Mouse (Mus musculus) hematopoietic multipotent progenitor cell, adult 10-12 weeks (in vitro differentiated cells): Measurements from ENCODE around the gene Plekhg5. TPM values are rescaled to one million over a fixed set of nuclear protein-coding genes. Genes with fewer than 3 reads are reported as not detected.

Source experiments
- polyA plus RNA-seq: library from polyadenylated mRNA; stranded (reverse); fragments of >175 nt; gene quantifications from 2 replicates; pipeline ENCODE4 v1.2.3, GENCODE M21; 2012; ENCODE audit warnings: low replicate concordance

The Plekhg5 gene
- polyA plus RNA-seq = 15.3 and 24.9 TPM in 2 replicates

DNA sequence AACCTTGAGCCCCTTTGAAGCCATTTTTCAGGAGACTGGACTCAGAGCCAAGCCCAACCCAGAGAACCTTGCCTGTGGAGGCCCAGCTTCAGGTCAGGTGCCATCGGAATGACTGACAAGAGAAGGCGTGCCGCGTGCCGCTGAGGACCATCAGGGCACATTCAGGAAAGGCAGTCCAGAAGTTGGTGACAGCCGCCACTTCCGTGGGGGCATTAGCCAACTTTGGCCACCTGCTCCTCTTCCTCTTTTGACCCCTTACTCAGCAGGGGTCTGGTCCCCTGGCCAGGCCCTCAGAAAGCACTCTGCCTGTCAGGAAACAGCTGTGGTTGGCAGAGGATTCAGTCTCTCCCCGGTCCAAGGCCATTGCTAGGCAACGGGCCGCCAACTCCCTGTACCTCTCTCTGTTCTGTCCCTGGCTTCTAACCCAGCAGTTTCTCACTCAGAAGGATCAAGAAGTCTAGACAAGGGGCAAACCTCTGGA is at the start of gene Plekhg5:
Gene Plekhg5, plus strand, starts transcription at position 378 of the 481 bp plus-strand sequence.

DNA sequence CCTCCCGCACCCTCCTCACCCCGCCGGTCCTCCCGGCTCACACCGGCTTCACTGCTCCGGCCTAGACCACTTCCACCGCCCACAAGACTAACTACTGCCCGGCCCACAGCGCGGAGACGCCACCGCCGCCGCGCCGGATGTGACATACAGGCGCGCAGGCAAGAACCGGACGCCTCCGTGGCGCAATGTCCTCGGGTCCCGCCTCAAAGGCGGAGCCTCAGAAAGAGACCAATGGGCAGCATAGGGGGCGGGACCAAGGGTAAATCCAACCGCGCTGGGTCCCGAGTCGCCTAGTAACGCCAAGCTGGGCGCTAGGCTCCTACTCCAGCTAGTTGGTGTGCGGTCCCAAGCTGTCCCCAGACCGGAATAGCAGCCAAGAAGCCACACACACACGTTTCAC is 44.8 kb upstream of the Plekhg5 start, which contains the start of gene Zbtb48:
Gene Zbtb48, minus strand, starts transcription at position 148 of the 400 bp plus-strand sequence.

DNA sequence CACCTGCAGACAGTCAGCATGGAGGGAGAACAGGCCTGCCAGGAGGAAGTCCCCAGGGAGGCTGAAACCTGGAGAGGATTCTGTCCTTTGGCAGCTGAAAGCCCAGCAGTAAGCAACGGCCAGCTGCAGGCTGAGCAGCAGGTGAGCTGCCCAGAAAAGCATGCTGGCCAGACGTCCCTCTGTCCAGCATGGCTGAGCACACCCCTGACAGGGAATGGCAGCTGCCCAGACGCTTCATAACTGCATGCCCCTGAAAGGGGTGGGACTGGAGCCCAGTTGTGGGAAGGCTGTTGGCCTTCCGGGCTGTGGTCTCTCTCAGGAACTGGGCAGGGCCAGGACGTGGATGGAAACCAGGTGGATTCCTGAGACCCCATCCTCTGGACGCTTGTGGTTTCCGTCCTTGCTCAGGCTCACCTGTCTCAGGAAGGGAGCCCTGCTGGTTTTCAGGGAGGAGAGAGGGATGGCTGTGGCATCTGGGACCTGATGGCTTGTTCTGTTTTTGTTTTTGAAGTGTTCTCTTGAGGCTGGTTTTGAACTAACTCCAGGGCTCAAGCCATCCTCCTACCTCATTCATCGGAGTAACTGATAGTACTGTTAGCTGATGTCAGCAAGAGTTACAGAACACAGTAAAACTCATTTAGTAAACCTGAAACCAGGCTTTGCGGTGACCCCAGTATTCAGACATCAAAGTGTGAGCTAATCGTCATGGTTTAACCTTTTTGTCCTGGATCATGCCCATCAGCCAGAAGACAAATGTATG is 33.9 kb upstream of the Plekhg5 start, which contains the start of gene Tas1r1:
Gene Tas1r1, minus strand, starts transcription at position 344 of the 760 bp plus-strand sequence.

DNA sequence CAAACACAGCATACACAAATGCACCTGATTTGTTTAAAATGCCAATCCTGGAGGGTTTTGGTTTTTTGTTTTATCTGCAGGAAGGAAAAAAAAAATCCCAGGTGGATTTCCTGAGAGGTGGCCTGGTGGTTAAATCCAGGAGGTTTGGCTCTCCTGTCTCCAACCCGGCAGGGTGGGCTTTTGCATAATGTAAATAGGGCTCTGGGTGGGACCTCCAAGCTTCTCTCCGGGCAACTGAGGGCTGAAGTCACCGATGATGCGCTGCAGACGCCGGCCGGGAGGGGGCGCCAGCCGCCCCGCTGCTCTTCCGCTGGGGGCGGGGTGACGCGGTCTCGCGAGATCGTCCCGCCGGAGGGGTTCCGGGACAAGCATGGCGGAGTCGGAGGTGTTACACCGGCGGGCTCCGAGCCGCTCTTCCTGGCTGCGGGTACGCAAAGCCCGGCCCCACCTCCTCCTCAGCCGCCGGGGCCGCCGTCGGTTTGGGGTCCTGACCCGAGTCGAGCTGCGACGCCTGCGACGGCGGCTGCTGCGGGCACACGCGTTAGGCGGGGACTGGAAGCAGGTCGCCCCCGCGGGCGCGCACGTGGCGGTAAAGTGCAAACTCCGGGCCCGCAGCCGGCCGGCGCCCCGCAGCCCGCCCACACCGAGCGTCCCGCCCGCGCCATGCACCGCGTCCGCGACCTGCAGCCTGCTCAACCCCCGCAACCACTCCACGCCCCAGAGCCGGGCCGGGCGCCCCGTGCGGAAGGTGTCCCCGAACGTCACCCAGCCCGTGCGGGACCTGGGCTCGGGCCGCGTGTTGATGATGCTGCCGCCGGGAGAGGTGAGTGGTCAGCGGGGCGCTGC is 33.1 kb upstream of the Plekhg5 start, which contains the start of gene Nol9:
Gene Nol9, plus strand, starts transcription at position 337 of the 846 bp plus-strand sequence.

DNA sequence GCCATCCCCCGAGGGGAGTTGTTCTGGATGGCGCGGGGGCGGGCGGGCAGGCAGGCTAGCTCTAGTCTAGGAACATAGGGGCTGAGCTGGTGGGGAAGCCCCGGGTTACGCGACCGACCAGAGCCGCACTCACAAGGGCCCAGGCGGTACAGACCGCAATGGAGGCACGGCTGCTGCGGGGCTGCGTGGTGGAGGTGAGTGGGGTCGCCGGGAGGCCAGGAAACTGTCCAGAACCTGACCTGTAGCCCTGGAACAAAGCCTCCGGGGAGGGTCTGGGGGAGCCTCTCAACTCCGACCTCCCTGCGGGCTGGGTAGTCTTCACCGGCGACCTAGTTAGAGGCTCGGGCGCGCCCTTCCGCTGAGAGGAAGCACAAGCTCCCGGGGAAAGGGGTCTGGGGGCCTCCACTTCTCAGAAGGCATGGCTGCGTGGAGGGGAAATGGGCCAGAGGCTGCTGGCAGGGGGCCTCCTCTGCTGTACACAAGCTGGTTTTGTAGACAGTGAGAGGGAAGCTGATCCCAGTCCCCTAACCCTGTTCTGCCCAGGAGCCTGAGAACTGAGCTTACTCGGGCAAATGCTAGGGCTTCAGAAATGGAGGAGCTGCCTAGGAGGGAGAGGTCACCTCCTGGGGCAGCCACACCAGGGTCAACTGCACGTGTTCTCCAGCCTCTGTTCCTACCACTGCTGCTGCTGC is 43.8 kb downstream of the Plekhg5 start, which contains the start of gene Tnfrsf25:
Gene Tnfrsf25, plus strand, starts transcription at position 14 of the 692 bp plus-strand sequence.

DNA sequence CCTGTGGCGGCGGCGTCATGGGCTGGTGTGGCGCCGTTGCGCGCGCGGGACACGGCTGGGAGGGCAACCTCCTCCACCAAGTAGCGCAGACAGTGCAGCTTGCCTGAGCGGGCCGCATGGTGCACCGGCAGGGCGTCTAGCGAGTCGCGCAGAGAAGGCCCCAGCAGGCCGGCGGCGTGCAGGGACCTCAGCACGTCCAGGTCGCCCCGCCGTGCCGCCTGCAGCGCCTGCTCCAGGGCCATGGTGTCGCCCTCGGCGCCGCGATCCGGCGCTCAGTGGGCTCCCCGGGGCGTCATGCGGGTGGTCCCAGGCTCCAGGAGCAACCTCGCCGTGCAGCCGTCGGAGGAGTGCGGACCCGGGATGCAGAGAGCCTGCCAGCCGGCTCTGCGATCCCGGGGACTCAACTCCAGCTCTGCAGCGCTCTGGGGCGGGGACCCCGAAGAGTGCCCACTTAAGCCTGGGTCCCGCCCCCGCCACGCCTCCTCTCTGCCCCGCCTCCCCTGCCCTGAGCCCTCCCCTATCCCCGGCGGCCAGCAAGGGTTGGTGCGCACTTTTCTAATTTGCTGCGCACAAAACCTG is 79.8 kb downstream of the Plekhg5 start, which contains the start of gene Espn:
Gene Espn, minus strand, starts transcription at position 406 of the 579 bp plus-strand sequence.

DNA sequence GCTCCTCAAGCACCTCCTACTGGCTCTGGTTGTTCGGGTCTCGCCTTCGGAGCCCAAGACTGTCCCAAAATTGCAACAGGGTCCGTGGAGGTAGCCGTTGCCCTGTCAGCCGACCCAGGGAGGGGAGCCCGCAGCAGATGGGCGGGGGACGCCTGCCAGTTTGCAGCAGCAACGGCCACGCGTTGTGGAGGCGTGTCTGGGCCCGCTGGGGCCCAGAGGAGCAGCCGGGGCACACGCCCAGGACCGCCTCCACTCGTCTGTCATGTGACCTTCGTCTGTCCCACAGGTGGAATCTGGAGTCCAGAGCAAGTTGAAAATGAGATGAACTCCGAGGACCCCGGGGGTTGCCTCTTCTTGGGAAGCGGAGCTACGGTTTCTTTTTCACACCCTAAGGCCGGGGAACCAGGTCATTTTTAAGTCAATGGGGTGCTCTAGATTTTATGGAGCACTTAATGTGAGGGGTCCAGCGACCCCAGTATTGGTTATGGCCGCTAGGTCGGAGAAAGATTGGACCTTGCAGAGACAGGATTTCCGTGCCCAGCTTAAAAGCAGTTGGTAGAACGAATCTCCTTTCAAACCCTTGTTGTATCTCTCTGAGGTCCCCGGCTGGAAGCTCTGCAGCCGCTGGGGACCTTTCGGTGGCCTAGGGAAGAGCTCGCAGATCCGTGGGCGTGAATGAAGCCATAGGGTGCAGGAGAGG is 86.4 kb downstream of the Plekhg5 start, which contains the start of gene Hes2:
Gene Hes2, plus strand, starts transcription at position 283 of the 700 bp plus-strand sequence.

Other genes with a start within 250 kb of the Plekhg5 start
- gene Camta1, start 210.6 kb upstream of the Plekhg5 start, polyA plus RNA-seq = 6.6 and 8.2 TPM in 2 replicates
- 7.2 and 26.3 TPM in 2 replicates for gene Dnajc11, start 138.8 kb upstream of the Plekhg5 start, polyA plus RNA-seq
- gene Thap3, start 83.5 kb upstream of the Plekhg5 start, polyA plus RNA-seq = 57.0 and 142 TPM in 2 replicates
- gene Phf13, start 76.2 kb upstream of the Plekhg5 start, polyA plus RNA-seq = 6.7 and 13.9 TPM in 2 replicates
- 14.9 and 23.9 TPM in 2 replicates for gene Klhl21, start 63.7 kb upstream of the Plekhg5 start, polyA plus RNA-seq
- 12.0 and 12.3 TPM in 2 replicates for gene Zbtb48, start 44.8 kb upstream of the Plekhg5 start, polyA plus RNA-seq
- gene Tas1r1, start 33.9 kb upstream of the Plekhg5 start, polyA plus RNA-seq = 0.04 and 0.08 TPM in 2 replicates
- 22.0 and 70.0 TPM in 2 replicates for gene Nol9, start 33.2 kb upstream of the Plekhg5 start, polyA plus RNA-seq
- 17.3 and 25.1 TPM in 2 replicates for gene Tnfrsf25, start 43.4 kb downstream of the Plekhg5 start, polyA plus RNA-seq
- 6.3 and 22.6 TPM in 2 replicates for gene Espn, start 79.9 kb downstream of the Plekhg5 start, polyA plus RNA-seq
- gene Hes2, start 86.4 kb downstream of the Plekhg5 start, polyA plus RNA-seq = 0.07 TPM in 1 of 2 replicates, not detected in the other
- 12.2 and 15.4 TPM in 2 replicates for gene Acot7, start 105.6 kb downstream of the Plekhg5 start, polyA plus RNA-seq
- 0.18 and 0.36 TPM in 2 replicates for gene Gpr153, start 201.7 kb downstream of the Plekhg5 start, polyA plus RNA-seq
- 0.15 and 0.66 TPM in 2 replicates for gene Hes3, start 219.2 kb downstream of the Plekhg5 start, polyA plus RNA-seq
- gene Icmt, start 224.7 kb downstream of the Plekhg5 start, polyA plus RNA-seq = 20.9 and 25.6 TPM in 2 replicates
- gene Rnf207, start 246.5 kb downstream of the Plekhg5 start, polyA plus RNA-seq = 0.07 TPM in 1 of 2 replicates, not detected in the other